Mouse (Mus musculus): ENCODE measurements at regions not wholly inside any gene's neighbourhood (a gene's known extent, or its start where the extent isn't known, plus 50 kb on each side); places are given as distances from the start of the nearest gene placed in this dataset.
A peak's percentile ranks its signal among the peaks of the same experiment; 100 is the strongest.

- DNase-seq = peak; percentile 33 to 44
These were observed 142.4 kb upstream of the Spdl1 start for GRCm38 (mm10) chr11:34975771-34976302.

- DNase-seq = peak in 1 of 2 experiments; percentile 10
These were observed 140.1 kb upstream of the Spdl1 start for GRCm38 (mm10) chr11:34973467-34973921.

- no peak for DNase-seq
These were observed 139.6 kb upstream of the Spdl1 start for GRCm38 (mm10) chr11:34973012-34973411.

- no peak for DNase-seq
These were observed 125.8 kb upstream of the Spdl1 start for GRCm38 (mm10) chr11:34959291-34959690.

GRCm38 (mm10) chr11:34941486-34942456 is 108.3 kb upstream of the Spdl1 start:
- peak in 1 of 2 experiments; percentile 15 for DNase-seq

GRCm38 (mm10) chr11:34940151-34940550 is 106.7 kb upstream of the Spdl1 start:
- DNase-seq = no peak

- no peak for DNase-seq
These were observed 105.6 kb upstream of the Spdl1 start for GRCm38 (mm10) chr11:34939002-34939401.

GRCm38 (mm10) chr11:34932191-34932590 is 98.8 kb upstream of the Spdl1 start:
- DNase-seq = no peak

- DNase-seq = no peak
These were observed 83.7 kb upstream of the Spdl1 start for GRCm38 (mm10) chr11:34917175-34917574.

- no peak for DNase-seq
These were observed 76.4 kb upstream of the Spdl1 start for GRCm38 (mm10) chr11:34909841-34910240.

- no peak for DNase-seq
These were observed 70.8 kb upstream of the Spdl1 start for GRCm38 (mm10) chr11:34904271-34904670.

GRCm38 (mm10) chr11:34899400-34899799 is 66.0 kb upstream of the Spdl1 start:
- no peak for DNase-seq

GRCm38 (mm10) chr11:34895624-34896023 is 62.2 kb upstream of the Spdl1 start:
- no peak for DNase-seq

GRCm38 (mm10) chr11:34888374-34889136 is 55.1 kb upstream of the Spdl1 start:
- DNase-seq = no peak

- no peak for DNase-seq
These were observed 54.1 kb upstream of the Spdl1 start for GRCm38 (mm10) chr11:34887587-34887986.
